Mouse (Mus musculus) bone marrow macrophage, adult 2 months (primary cell): ENCODE data around the gene 4930558K02Rik. TPM values are rescaled to one million over a fixed set of nuclear protein-coding genes. Genes with fewer than 3 reads are reported as not detected.
A peak's percentile ranks its signal among the peaks of the same experiment; 100 is the strongest.

ENCODE experiments used
- H3K27ac ChIP-seq: 2 replicates; pipeline ENCODE4 v1.5.1; 2012; ENCODE audit warnings: low read depth, low read length; ENCODE audit not compliant: insufficient read depth
- H3K4me1 ChIP-seq: 2 replicates; pipeline ENCODE4 v1.6.1; 2012; ENCODE audit warnings: low read length; ENCODE audit not compliant: control insufficient read depth, insufficient read depth
- H3K4me3 ChIP-seq: 2 replicates; pipeline ENCODE4 v1.5.1; 2012; ENCODE audit warnings: mild to moderate bottlenecking, low read length, moderate library complexity; ENCODE audit not compliant: insufficient read depth
- CTCF ChIP-seq: IDR thresholded peaks from 2 replicates; pipeline ENCODE4 v1.5.1; 2012; ENCODE audit warnings: low read depth, mild to moderate bottlenecking, low read length, moderate library complexity
- POLR2A ChIP-seq: IDR thresholded peaks from 2 replicates; pipeline ENCODE4 v1.6.1; 2012; ENCODE audit warnings: mild to moderate bottlenecking, low read depth, low read length, borderline replicate concordance
- polyA plus RNA-seq: library from polyadenylated mRNA; stranded (reverse); fragments of >200 nt; gene quantifications from 2 replicates; pipeline ENCODE4 v1.2.4, GENCODE M21; 2012; ENCODE audit not compliant: missing spikeins, insufficient read depth, insufficient read length

4930558K02Rik gene
- polyA plus RNA-seq, 1 experiment, result not detected

DNA sequence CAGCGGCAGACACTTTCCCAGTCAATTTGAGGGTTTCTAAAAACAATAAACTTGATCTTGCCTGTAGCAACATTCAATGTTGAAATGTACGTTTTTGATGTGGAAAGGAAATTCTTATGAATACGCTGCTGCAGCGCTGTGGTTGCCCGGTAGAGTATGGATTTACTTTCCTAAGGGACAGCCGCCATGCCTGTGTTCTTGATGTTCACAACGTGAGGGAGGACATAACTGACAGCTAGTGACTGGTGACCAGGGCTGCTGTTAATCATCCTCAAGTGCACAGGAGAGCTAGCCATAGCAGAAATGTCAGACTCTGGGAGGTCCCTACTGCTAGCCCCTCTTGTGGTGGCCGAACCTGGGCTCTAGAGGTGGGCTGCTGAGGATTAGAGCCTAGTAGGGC is 29.6 kb upstream of the 4930558K02Rik start:
- no peak for TF ChIP-seq POLR2A
- TF ChIP-seq CTCF, result no peak
- H3K4me1 ChIP-seq, result peaks cover 19% of the 10 kb centered on the region
- H3K27ac ChIP-seq, result no peak overlapping the region
- no peak overlapping the region for H3K4me3 ChIP-seq

DNA sequence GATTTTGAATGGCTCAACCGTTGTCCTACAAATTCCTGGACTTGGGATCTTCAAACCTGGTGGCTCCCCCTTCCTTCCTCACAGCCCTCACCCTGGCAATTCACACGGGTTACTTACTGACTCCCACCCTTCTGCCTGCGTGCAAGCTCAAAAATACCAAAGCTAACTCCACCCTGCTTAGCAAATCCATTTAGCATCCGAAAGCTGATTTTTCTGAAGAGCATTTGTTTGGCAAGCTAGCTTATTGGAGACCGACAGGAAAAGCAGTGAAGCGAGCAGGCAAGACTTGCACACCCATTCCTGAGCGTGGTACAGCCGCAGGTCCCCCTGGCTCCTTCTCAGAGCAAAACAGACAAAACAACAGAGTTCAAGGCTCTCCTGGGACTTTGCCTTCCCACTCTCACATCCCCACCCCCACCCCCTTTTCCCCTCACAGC is 29.2 kb upstream of the 4930558K02Rik start:
- Histone ChIP-seq H3K27ac (no peak overlapping the region), H3K4me3 (no peak overlapping the region), H3K4me1 (peaks cover 23% of the 10 kb centered on the region)
- TF ChIP-seq CTCF (no peak), POLR2A (no peak)

DNA sequence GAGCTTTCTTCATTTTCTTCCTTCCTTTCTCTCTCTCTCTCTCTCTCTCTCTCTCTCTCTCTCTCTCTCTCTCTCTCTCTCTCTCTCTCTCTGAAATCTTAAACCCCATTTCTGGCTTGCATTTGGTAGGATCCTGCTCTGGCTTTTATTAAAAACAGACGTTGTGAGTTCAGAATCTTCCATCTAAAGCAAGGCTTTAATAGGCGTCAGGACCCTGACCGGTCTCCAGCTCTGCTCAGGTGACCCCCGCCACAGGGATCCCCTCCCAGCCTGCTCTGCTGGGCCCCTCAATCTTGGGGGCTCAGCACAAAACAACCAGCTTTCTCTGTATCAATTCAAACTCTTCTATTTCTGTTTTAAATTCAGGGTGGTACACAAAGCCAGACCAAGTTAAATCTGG is 28.8 kb upstream of the 4930558K02Rik start:
- TF ChIP-seq POLR2A, result no peak
- TF ChIP-seq CTCF, result no peak

DNA sequence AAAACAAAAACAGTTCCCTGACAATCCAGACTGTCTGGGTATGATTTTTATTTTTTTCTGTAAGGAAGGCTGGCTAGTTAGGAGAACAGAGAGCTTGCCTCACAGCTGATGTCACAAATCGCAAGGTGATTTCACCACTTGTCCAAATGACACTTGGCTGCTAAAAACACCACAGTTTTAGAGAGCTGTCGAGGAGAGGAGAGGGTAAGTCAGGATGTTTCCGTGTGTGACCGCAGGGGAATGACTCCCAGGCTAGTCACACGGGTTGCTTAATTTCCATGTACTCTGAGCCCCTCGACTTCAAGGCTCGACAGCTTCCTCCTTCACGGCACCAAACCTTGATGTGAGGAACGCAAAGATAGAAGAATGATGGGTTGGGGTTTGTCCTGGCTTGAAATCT is 26.7 kb upstream of the 4930558K02Rik start:
- Histone ChIP-seq H3K27ac (peak overlapping the region; percentile 8; the same call in 1 of the 2 replicates), H3K4me1 (peaks cover 22% of the 10 kb centered on the region), H3K4me3 (no peak overlapping the region)
- TF ChIP-seq POLR2A (no peak), CTCF (no peak)

More for the DNA sequence above, 28.8 kb upstream of the 4930558K02Rik start:
- no peak overlapping the region for H3K27ac ChIP-seq
- H3K4me1 ChIP-seq, result peaks cover 27% of the 10 kb centered on the region
- no peak overlapping the region for H3K4me3 ChIP-seq

DNA sequence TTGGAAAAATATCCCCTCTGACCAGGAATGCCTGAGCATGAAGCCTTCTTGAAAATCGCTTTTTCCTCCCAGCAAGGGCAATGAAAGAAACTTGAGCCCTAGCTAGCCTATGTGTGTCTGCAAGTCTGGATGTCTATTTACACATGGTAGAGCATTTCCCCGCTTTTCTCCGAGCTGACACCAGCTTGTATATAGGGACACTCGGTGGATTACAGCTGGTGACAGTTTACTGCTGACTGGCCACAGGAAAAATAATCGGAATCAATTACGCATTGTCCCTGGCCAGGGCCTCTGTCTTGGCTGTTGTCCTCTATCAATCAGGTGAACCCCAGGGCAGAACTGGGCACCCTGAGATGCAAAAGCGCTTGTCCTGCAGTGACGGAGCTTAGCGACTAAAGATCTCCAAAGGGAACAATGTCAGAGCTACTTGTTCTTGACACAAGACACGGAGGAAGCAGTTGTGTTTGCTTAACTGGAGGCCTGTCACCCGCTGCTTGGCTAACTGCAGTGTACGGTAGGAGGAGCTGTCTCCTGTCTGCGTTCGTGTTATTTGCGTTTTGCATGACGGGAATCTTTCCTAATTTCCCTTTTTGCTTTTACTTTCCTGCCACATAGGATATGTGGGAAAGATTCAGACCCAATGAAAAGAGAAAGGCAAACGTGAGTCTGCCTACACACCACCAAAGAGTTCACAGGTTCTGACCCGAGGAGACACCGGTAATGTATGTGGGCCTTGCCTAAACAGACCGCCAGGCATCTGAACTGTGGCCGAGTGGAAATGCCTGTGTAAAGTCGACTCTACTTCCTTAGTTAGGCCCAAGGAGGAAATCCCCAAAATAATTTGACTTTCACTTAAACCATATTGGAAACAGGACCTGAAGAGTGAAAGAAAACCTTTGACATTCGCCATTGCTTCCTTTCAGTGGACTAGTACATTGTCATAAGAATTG is 25.7 kb upstream of the 4930558K02Rik start:
- Histone ChIP-seq H3K4me3 (peak overlapping the region; percentile 39), H3K27ac (peak overlapping the region; percentile 88)
- TF ChIP-seq CTCF (0 out of 2 replicates have a peak, but pooled peaks have one; percentile 28), POLR2A (no peak)

DNA sequence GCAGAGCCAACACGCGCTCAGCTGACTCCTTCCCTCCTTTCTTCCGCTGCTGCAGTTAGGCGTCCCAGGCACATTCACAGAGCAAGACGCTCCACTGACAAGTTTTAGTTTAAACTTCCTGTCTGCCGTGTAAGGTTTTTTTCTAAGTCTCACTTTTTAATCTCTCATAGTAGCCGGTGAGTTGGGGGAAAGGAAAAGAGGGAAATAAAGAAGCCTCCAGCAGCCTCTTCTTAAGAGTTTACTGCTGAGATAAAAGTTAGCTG is 25.0 kb upstream of the 4930558K02Rik start:
- no peak overlapping the region for H3K4me3 ChIP-seq
- peak overlapping the region; percentile 88 for H3K27ac ChIP-seq
- H3K4me1 ChIP-seq, result peaks cover 33% of the 10 kb centered on the region
- TF ChIP-seq POLR2A (no peak), CTCF (no peak)

More for the DNA sequence above, 25.7 kb upstream of the 4930558K02Rik start:
- peaks cover 28% of the 10 kb centered on the region for H3K4me1 ChIP-seq

DNA sequence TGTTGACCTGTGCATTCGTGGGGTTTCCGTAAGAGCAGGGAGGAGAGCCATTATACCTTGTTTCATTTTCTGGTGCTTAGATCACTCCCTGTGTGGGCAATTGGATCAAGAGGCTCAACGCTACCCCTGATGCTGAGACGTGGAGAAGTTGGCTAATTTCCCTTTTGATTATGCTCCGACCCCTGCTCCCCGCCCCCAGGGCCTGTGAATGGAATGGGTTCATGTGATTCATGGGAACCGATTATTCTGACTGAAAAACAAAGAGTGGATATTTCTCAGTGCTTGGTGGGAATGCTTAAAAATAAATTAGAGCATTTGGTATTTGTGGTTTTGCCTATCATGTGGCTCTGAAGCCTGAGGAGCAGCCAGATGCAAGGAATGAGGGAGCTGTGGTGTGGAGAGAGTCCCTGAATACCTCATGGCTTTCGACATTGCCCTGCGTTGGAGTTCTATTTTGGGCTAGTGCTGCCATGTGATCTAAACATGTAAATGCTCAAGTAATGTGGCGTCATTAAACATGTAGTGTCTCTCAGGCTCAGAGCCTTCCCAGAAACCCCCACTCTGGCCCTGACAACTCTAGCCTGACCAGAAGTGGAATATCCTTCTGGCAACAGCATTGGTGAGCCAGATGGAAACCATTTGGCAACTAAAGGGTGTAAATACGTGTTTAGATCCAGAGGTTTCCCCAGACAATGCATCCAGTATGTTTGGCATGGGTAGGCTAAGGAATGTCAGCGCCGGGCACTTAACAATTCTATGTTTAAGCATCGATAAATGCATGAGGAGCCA is 24.5 kb upstream of the 4930558K02Rik start:
- Histone ChIP-seq H3K4me1 (peaks cover 39% of the 10 kb centered on the region), H3K27ac (peak overlapping the region; percentile 88), H3K4me3 (no peak overlapping the region)
- TF ChIP-seq POLR2A, result no peak
- no peak for TF ChIP-seq CTCF

DNA sequence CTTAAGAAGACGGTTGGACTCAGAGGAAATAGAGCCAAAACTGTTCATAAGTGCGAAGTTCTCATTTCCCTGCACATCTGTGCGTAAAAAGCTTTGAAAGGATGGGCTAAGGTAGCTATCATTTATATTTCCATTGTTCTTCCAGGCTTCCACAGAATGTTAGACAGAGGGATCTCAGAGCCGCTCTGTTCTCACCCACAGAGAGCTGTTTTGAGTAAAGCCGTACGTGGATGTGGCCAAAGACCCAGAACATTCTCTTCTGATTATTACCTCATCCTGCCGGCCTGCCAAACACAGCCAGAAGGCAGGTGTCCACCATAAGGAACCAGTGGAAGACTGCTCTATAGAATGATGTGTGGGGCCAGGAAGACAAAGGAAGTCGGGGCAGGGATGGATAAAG is 21.9 kb upstream of the 4930558K02Rik start:
- no peak for TF ChIP-seq POLR2A
- no peak for TF ChIP-seq CTCF
- Histone ChIP-seq H3K27ac (no peak overlapping the region), H3K4me3 (no peak overlapping the region), H3K4me1 (peaks cover 48% of the 10 kb centered on the region)

DNA sequence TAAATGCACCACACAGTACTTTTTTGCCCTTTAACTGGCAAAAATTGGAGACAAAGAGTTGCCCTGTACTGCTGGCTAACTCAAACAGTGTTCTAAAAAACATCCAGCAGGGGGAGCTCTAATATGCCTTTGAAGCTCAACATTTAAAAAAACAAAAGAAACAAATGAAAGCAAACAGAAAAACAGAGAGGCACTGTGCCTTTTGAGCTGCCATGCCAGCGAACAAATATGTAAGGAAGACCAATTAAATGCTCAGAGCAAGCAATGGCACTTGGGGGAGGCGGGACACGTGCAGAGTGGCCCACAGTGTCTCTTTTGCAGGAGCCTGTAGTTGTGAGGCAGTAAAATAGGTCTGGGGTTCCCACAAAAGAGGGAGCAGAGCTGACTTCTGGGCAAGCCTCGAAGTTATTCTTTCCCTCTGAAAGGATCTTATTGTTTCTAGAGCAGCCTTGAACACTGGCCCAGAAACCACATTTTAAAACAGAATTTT is 20.5 kb upstream of the 4930558K02Rik start:
- H3K27ac ChIP-seq, result peak overlapping the region; percentile 99
- TF ChIP-seq POLR2A (no peak), CTCF (no peak)
- no peak overlapping the region for H3K4me3 ChIP-seq
- H3K4me1 ChIP-seq, result peaks cover 43% of the 10 kb centered on the region
